Mouse (Mus musculus): ENCODE measurements at regions not wholly inside any gene's neighbourhood (a gene's known extent, or its start where the extent isn't known, plus 50 kb on each side); places are given as distances from the start of the nearest gene placed in this dataset.

DNA sequence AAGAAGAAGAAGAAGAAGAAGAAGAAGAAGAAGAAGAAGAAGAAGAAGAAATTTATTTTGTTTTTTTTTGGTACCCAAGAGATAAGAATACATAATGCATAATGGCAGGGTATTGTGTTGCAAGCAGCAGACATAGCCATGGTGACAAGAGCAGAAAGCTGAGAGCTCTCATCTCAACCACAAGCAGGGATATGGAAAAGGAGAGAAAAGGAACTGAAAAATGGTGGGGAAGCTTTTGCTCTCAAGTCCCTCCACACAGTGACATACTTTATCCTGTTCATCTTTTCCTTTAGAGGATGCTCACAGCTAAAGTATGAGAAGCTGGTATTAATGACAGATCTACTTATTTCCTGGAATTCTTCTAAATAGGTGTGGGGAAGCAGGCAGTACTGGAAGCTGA, 115.2 kb upstream of the Pik3r1 start:
- no peak for TF ChIP-seq CTCF (IDR thresholded peaks at IDR 0.05)
- ATAC-seq: no peak
- H3K27me3 ChIP-seq: no peaks in the 10 kb centered on the region
- ChIA-PET CTCF (interaction anchor here (1.1 kb wide), 2 partner anchors 10 to 33 kb away, joined by 3 read pairs; no protein-coding TSS in a partner anchor), POLR2A (interaction anchor here (0.6 kb wide), 1 partner anchor 436 kb away, joined by 4 read pairs; no protein-coding TSS in a partner anchor)
- in situ Hi-C loops (cut with MboI; ENCODE audit: low pct_unique_long_range_greater_than_20kb): no loop called here
- DNase-seq (ENCODE audit: low read depth, low spot score): no peak

- DNase-seq (ENCODE audit: low read depth, low spot score): no peak
Observed at GRCm38 (mm10) chr13:101884752-101885151, 116.7 kb upstream of the Pik3r1 start.

DNA sequence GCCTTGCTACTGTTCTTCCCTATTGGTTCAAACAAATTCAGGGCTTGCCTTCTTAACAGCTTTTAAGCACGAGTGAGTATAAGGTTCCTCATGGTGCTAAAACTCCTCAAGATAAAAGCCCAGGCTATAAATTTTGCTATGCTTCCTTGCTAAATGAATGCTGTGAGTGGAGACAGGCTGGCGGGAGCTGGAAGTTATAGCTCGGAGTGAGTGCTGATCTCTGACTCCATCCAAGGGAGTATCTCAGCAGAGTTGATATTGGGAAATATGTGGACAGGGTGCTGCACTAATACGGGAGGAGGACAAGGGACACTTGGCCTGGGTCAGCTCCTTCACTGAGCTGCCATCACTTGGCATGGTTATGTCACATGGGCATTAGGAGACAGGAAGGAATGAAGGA, 123.5 kb upstream of the Pik3r1 start:
- in situ Hi-C loops (cut with MboI; ENCODE audit: low pct_unique_long_range_greater_than_20kb): no loop called here
- H3K27me3 ChIP-seq: no peaks in the 10 kb centered on the region
- ChIA-PET POLR2A (no interaction called here), CTCF (no interaction called here)
- no peak for ATAC-seq
- no peak for TF ChIP-seq CTCF (IDR thresholded peaks at IDR 0.05)
- no peak for DNase-seq (ENCODE audit: low read depth, low spot score)

More at GRCm38 (mm10) chr13:101884752-101885151, 116.7 kb upstream of the Pik3r1 start:
- no peak for ATAC-seq
- in situ Hi-C loops (cut with MboI; ENCODE audit: low pct_unique_long_range_greater_than_20kb): no loop called here
- ChIA-PET CTCF (interaction anchor here (1.4 to 1.7 kb wide), 2 partner anchors 14 to 16 kb away, joined by 3 to 4 read pairs; no protein-coding TSS in a partner anchor), POLR2A (no interaction called here)
- TF ChIP-seq CTCF (IDR thresholded peaks at IDR 0.05): no peak
- no peaks in the 10 kb centered on the region for H3K27me3 ChIP-seq

DNA sequence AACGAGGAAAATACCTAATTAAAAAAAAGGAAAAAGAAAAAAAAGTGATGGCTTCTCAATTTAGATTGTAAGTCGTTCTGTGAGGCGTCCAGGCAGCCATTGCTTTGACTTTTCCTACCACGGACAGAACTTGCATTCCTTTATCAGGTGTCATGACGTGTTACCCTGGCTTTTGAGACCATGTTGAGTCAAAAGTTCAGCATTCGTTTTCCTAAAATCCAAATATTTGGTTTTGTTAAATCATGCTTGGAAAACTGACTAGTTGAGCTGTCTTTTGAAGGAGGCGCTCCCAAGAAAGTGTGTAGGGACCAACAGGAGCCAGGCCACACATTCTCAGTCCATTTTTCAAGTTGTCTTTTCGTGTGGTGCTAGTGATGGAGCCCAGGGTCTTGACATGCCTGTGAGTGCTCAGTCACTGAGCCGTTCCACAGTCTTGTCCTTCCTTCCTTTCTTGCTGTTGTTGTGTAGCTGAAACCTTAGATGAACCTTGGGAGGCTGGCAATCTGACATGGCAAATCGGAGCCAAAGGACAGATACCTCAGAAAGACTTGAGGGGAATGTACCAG, 125.1 kb upstream of the Pik3r1 start:
- no peak for DNase-seq (ENCODE audit: low read depth, low spot score)
- H3K27me3 ChIP-seq: no peaks in the 10 kb centered on the region
- POLR2A ChIA-PET: no interaction called here
- TF ChIP-seq CTCF (IDR thresholded peaks at IDR 0.05): no peak
- CTCF ChIA-PET: interaction anchor here (1.2 kb wide), 1 partner anchor 9 kb away, joined by 3 read pairs; no protein-coding TSS in a partner anchor
- ATAC-seq: no peak
- in situ Hi-C loops (cut with MboI; ENCODE audit: low pct_unique_long_range_greater_than_20kb): no loop called here

DNA sequence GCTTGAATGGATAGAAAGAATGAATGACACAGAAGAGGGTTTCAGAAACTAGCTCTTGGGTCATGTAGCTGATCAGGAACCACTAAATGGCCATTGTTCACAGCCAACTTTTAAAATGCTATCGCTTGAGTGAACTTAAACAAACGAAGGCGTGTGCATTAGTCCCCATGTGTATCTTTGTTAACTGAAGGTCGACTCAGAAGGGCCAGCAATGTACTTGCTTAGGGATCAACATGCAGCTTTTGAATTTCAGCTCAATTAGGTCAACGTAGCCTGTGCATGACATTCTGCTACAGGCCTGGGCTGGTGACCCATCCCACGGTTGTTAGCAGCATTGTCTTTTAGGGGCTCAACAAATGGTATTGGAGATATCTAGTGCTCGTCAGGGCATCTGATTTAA, 127.1 kb upstream of the Pik3r1 start:
- DNase-seq (ENCODE audit: low read depth, low spot score): no peak
- in situ Hi-C loops (cut with MboI; ENCODE audit: low pct_unique_long_range_greater_than_20kb): no loop called here
- CTCF ChIA-PET: no interaction called here

GRCm38 (mm10) chr13:101895686-101896085, 127.7 kb upstream of the Pik3r1 start:
- no peak for TF ChIP-seq CTCF (IDR thresholded peaks at IDR 0.05)
- H3K27me3 ChIP-seq: no peaks in the 10 kb centered on the region
- POLR2A ChIA-PET: no interaction called here
- in situ Hi-C loops (cut with MboI; ENCODE audit: low pct_unique_long_range_greater_than_20kb): no loop called here
- CTCF ChIA-PET: no interaction called here
- DNase-seq (ENCODE audit: low read depth, low spot score) (no peak), ATAC-seq (no peak)

More for the DNA sequence above, 127.1 kb upstream of the Pik3r1 start:
- no peaks in the 10 kb centered on the region for H3K27me3 ChIP-seq
- TF ChIP-seq CTCF (IDR thresholded peaks at IDR 0.05): no peak
- ATAC-seq: no peak
- POLR2A ChIA-PET: no interaction called here

- ATAC-seq (no peak), DNase-seq (ENCODE audit: low read depth, low spot score) (no peak)
- no peak for TF ChIP-seq CTCF (IDR thresholded peaks at IDR 0.05)
- in situ Hi-C loops (cut with MboI; ENCODE audit: low pct_unique_long_range_greater_than_20kb): no loop called here
- ChIA-PET CTCF (no interaction called here), POLR2A (no interaction called here)
- no peaks in the 10 kb centered on the region for H3K27me3 ChIP-seq
Observed at GRCm38 (mm10) chr13:101896946-101897345, 128.9 kb upstream of the Pik3r1 start.

DNA sequence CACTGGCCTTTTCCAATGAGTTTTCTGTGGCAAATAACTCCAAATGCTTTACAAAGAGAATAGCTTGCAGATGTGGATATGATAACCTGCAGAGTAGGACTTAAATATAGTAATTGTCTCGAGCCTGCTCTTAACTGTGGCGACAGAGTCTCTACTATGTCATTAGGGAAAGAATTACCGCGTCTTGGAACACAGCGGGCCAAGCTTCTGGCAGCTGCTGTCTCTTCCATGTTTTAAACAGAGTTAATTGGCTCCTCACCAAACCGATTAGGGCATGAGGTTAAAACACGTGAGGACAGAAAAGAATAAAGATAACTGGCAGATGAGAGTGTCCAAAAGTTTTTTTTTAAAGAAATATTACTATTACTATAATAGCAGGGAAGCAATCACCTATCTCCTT, 134.2 kb upstream of the Pik3r1 start:
- no peaks in the 10 kb centered on the region for H3K27me3 ChIP-seq
- in situ Hi-C loops (cut with MboI; ENCODE audit: low pct_unique_long_range_greater_than_20kb): no loop called here
- ChIA-PET POLR2A (no interaction called here), CTCF (no interaction called here)
- ATAC-seq: no peak
- no peak for TF ChIP-seq CTCF (IDR thresholded peaks at IDR 0.05)
- no peak for DNase-seq (ENCODE audit: low read depth, low spot score)

DNA sequence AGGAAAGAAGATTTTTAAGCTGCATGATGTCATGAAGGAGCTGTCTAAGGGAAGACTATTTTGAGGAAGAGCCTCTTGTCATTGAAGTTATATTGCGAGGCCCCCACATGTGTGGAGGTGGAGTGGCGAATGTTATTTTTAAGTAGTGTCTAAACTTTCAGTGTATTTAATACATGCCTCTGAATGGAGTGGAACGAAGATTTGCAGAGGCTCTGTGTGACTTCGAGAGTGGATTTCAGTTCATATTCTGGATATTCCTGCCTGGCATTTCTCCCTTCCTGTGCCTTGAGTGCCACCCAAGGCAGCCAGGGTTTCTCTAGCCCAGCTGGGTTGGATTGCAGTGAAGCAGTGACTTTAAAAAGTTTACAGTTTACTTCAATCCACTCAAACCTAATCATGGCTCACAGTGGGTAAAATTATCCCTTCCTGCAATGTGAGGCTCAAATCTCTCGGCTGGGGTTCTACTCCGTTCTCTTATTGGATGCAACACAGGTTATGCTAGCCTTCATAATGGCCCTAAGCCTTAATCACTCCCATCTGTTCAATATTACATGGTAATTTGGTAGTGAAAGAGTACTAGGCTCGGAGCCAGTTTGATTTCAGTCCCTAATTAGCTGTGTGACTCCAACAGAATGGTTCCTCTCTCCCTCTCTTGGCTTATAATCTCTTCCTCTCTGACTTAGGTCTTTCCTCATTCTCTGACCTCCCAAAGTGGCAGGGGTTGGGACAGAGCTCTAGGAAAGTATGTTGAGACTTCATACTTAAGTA, 138.1 kb upstream of the Pik3r1 start:
- no peak for ATAC-seq
- no peaks in the 10 kb centered on the region for H3K27me3 ChIP-seq
- in situ Hi-C loops (cut with MboI; ENCODE audit: low pct_unique_long_range_greater_than_20kb): no loop called here
- ChIA-PET CTCF (no interaction called here), POLR2A (no interaction called here)
- DNase-seq (ENCODE audit: low read depth, low spot score): no peak
- TF ChIP-seq CTCF (IDR thresholded peaks at IDR 0.05): no peak

DNA sequence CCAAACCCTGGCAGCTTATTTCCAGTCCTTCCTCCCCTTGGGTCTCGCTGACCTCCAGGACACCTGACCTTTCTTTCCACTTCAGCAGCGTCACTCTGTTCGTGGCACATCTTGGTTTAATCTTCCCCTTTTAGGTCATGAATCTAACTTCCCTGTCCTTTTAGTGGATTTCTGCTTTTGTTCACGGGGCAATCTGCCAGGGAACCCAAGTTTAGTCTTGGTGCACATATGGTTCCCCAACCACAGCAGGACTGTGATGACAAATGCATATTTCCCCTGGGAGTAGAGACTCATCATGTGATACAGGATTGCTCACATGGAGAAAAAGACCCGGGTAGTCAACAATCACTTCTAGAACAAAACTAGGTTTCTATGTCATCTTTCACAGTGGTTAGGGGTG, 141.0 kb upstream of the Pik3r1 start:
- ATAC-seq (no peak), DNase-seq (ENCODE audit: low read depth, low spot score) (no peak)
- ChIA-PET CTCF (no interaction called here), POLR2A (no interaction called here)
- in situ Hi-C loops (cut with MboI; ENCODE audit: low pct_unique_long_range_greater_than_20kb): no loop called here
- no peak for TF ChIP-seq CTCF (IDR thresholded peaks at IDR 0.05)
- H3K27me3 ChIP-seq: no peaks in the 10 kb centered on the region

GRCm38 (mm10) chr13:101910687-101911086, 142.7 kb upstream of the Pik3r1 start:
- CTCF ChIA-PET: no interaction called here

More at GRCm38 (mm10) chr13:101910687-101911086, 142.7 kb upstream of the Pik3r1 start:
- TF ChIP-seq CTCF (IDR thresholded peaks at IDR 0.05): no peak
- no peak for ATAC-seq
- POLR2A ChIA-PET: no interaction called here
- DNase-seq (ENCODE audit: low read depth, low spot score): no peak
- in situ Hi-C loops (cut with MboI; ENCODE audit: low pct_unique_long_range_greater_than_20kb): no loop called here
- no peaks in the 10 kb centered on the region for H3K27me3 ChIP-seq

All from Patski (cell line).